Mouse (Mus musculus): ENCODE data around the gene 4933412E24Rik. TPM values are rescaled to one million over a fixed set of nuclear protein-coding genes. Genes with fewer than 3 reads are reported as not detected.

The 4933412E24Rik gene
- not detected in 2 replicates for polyA plus RNA-seq (2016; fragmentation: Nextera tagmentation; extraction: Ambion mirVana)

GRCm38 (mm10) chr15:60016513-60016912, at the start of gene 4933412E24Rik:
Gene 4933412E24Rik (minus strand): TSS chr15:60016613.
- no peak within 1 kb of the TSS for H3K27ac ChIP-seq (replicated peaks)
- no peaks in the 10 kb centered on the region for H3K4me1 ChIP-seq
- H3K27me3 ChIP-seq (replicated peaks; ENCODE audit: low read depth, poor library complexity, severe bottlenecking): no peaks in the 10 kb centered on the region
- no peak for DNase-seq (ENCODE audit: low spot score)
- H3K9me3 ChIP-seq: no peaks in the 10 kb centered on the region
- H3K4me3 ChIP-seq: no peak within 1 kb of the TSS
- 93% methylated on average over 7 of the region's 7 CpGs for WGBS
- no peaks in the 10 kb centered on the region for H3K36me3 ChIP-seq (replicated peaks)

GRCm38 (mm10) chr15:60030728-60031127, 14.3 kb upstream of the 4933412E24Rik start:
- no peak overlapping the region for H3K27ac ChIP-seq (replicated peaks)
- no peaks in the 10 kb centered on the region for H3K27me3 ChIP-seq (replicated peaks; ENCODE audit: low read depth, poor library complexity, severe bottlenecking)
- H3K36me3 ChIP-seq (replicated peaks): no peaks in the 10 kb centered on the region
- H3K4me3 ChIP-seq: no peak overlapping the region
- 58% methylated on average over 3 of the region's 3 CpGs for WGBS
- no peaks in the 10 kb centered on the region for H3K4me1 ChIP-seq
- no peak for DNase-seq (ENCODE audit: low spot score)
- no peaks in the 10 kb centered on the region for H3K9me3 ChIP-seq

GRCm38 (mm10) chr15:60021256-60021655, 4.8 kb upstream of the 4933412E24Rik start:
- Histone ChIP-seq H3K27me3 (replicated peaks; ENCODE audit: low read depth, poor library complexity, severe bottlenecking) (no peaks in the 10 kb centered on the region), H3K9me3 (no peaks in the 10 kb centered on the region), H3K4me3 (no peak overlapping the region), H3K27ac (replicated peaks) (no peak overlapping the region), H3K36me3 (replicated peaks) (no peaks in the 10 kb centered on the region), H3K4me1 (no peaks in the 10 kb centered on the region)
- DNase-seq (ENCODE audit: low spot score): no peak
- WGBS: 50% methylated on average over 3 of the region's 3 CpGs

GRCm38 (mm10) chr15:60010199-60010598, 6.2 kb downstream of the 4933412E24Rik start:
- 90% methylated on average over 4 of the region's 4 CpGs for WGBS
- no peaks in the 10 kb centered on the region for H3K36me3 ChIP-seq (replicated peaks)
- H3K4me3 ChIP-seq: no peak overlapping the region
- DNase-seq (ENCODE audit: low spot score): no peak
- H3K9me3 ChIP-seq: no peaks in the 10 kb centered on the region
- H3K27me3 ChIP-seq (replicated peaks; ENCODE audit: low read depth, poor library complexity, severe bottlenecking): no peaks in the 10 kb centered on the region
- no peak overlapping the region for H3K27ac ChIP-seq (replicated peaks)
- H3K4me1 ChIP-seq: no peaks in the 10 kb centered on the region

GRCm38 (mm10) chr15:60009610-60010009, 6.8 kb downstream of the 4933412E24Rik start:
- WGBS: 88% methylated on average over 3 of the region's 3 CpGs
- DNase-seq (ENCODE audit: low spot score): no peak

GRCm38 (mm10) chr15:59983777-59984176, 32.6 kb downstream of the 4933412E24Rik start:
- Histone ChIP-seq H3K27ac (replicated peaks) (no peak overlapping the region), H3K36me3 (replicated peaks) (no peaks in the 10 kb centered on the region), H3K9me3 (no peaks in the 10 kb centered on the region), H3K27me3 (replicated peaks; ENCODE audit: low read depth, poor library complexity, severe bottlenecking) (peaks cover 4% of the 10 kb centered on the region; the same call in 1 of the 2 replicates), H3K4me3 (no peak overlapping the region), H3K4me1 (peaks cover 9% of the 10 kb centered on the region; the same call in 1 of the 2 replicates)
- DNase-seq (ENCODE audit: low spot score): peak; percentile 36
- WGBS: 31% methylated on average over 4 of the region's 4 CpGs

More at GRCm38 (mm10) chr15:60009610-60010009, 6.8 kb downstream of the 4933412E24Rik start:
- Histone ChIP-seq H3K9me3 (no peaks in the 10 kb centered on the region), H3K27ac (replicated peaks) (no peak overlapping the region), H3K4me3 (no peak overlapping the region), H3K36me3 (replicated peaks) (no peaks in the 10 kb centered on the region), H3K4me1 (no peaks in the 10 kb centered on the region), H3K27me3 (replicated peaks; ENCODE audit: low read depth, poor library complexity, severe bottlenecking) (no peaks in the 10 kb centered on the region)

GRCm38 (mm10) chr15:59975310-59975709, 41.1 kb downstream of the 4933412E24Rik start:
- Histone ChIP-seq H3K27me3 (replicated peaks; ENCODE audit: low read depth, poor library complexity, severe bottlenecking) (no peaks in the 10 kb centered on the region; the same call in 1 of the 2 replicates), H3K4me3 (no peak overlapping the region), H3K4me1 (peaks cover 25% of the 10 kb centered on the region), H3K27ac (replicated peaks) (no peak overlapping the region; the same call in 1 of the 2 replicates), H3K9me3 (no peaks in the 10 kb centered on the region), H3K36me3 (replicated peaks) (no peaks in the 10 kb centered on the region)
- WGBS: 32% methylated on average over 3 of the region's 3 CpGs
- no peak for DNase-seq (ENCODE audit: low spot score)

- WGBS: 53% methylated on average over 5 of the region's 5 CpGs
- no peak overlapping the region for H3K27ac ChIP-seq (replicated peaks)
- H3K4me1 ChIP-seq: peaks cover 25% of the 10 kb centered on the region
- no peak overlapping the region for H3K4me3 ChIP-seq
- no peaks in the 10 kb centered on the region for H3K36me3 ChIP-seq (replicated peaks)
- no peaks in the 10 kb centered on the region for H3K9me3 ChIP-seq
- no peaks in the 10 kb centered on the region for H3K27me3 ChIP-seq (replicated peaks; ENCODE audit: low read depth, poor library complexity, severe bottlenecking)
- peak; percentile 18 for DNase-seq (ENCODE audit: low spot score)
Observed at GRCm38 (mm10) chr15:59974584-59974983, 41.8 kb downstream of the 4933412E24Rik start.

- no peak overlapping the region for H3K4me3 ChIP-seq
- no peak overlapping the region for H3K27ac ChIP-seq (replicated peaks)
- H3K4me1 ChIP-seq: peaks cover 25% of the 10 kb centered on the region
- H3K27me3 ChIP-seq (replicated peaks; ENCODE audit: low read depth, poor library complexity, severe bottlenecking): no peaks in the 10 kb centered on the region
- DNase-seq (ENCODE audit: low spot score): no peak
- no peaks in the 10 kb centered on the region for H3K9me3 ChIP-seq
- 77% methylated on average over 7 of the region's 7 CpGs for WGBS
- H3K36me3 ChIP-seq (replicated peaks): no peaks in the 10 kb centered on the region
Observed at GRCm38 (mm10) chr15:59973651-59974519, 42.5 kb downstream of the 4933412E24Rik start.

Data from embryonic facial prominence, embryonic 10.5 days (tissue).